Mouse (Mus musculus): ENCODE measurements around the gene Slc22a18.

DNA sequence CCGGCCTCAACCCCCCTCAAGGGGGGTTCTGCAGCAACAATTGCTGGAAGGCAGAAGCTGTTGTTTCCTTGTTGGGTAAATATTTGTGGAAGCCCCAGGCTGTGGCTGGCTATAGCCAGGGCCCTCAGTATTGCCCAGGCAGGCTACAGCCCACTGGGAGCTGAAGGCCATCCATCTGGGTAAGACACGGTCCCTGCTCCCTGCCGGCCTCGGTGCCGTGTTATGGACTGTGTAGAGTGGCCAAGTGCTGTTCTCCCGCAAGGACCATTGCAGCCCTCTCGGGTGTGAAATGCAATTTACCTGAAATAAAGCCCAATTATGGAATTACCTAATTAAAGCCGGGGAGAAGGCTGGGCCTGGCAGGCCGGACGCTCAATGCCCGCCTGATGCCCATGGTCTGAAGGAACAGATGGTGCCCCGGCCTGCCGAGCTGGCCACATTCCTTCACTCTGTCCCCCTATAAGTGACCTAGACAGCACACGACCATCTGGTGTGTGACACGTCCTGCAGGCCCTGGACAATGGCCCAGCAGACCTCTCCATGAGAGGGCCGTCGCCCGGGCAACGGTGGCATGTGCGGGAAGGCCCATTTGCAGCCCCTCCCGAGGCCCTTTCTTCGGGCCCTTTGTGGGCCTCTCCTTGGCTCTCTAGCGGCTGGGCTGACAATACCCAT, 45.3 kb upstream of the Slc22a18 start:
- TF ChIP-seq CTCF (conservative IDR thresholded peaks at IDR 0.05 in 1 of 2, IDR thresholded peaks at IDR 0.05 in 1 of 2; ENCODE audit: low read depth in 2 of 2, low read length in 2 of 2) (no peak), E2F4 (IDR thresholded peaks at IDR 0.05; ENCODE audit: insufficient replicate concordance, low read depth, low read length) (no peak), USF2 (conservative IDR thresholded peaks at IDR 0.05; ENCODE audit: low read depth, low read length) (no peak), MAFK (IDR thresholded peaks at IDR 0.05; ENCODE audit: insufficient replicate concordance, low read length) (no peak), SIN3A (IDR thresholded peaks at IDR 0.05; ENCODE audit: low read length) (no peak), HCFC1 (IDR thresholded peaks at IDR 0.05; ENCODE audit: low read depth, low read length) (no peak), UBTF (IDR thresholded peaks at IDR 0.05; ENCODE audit: low read depth, low read length) (no peak), MAX (IDR thresholded peaks at IDR 0.05; ENCODE audit: low read length) (no peak), CHD1 (IDR thresholded peaks at IDR 0.05; ENCODE audit: low read depth, low read length) (no peak), BHLHE40 (IDR thresholded peaks at IDR 0.05; ENCODE audit: low read depth, low read length) (no peak), ZC3H11A (IDR thresholded peaks at IDR 0.05; ENCODE audit: low read depth, low read length) (no peak)
